Mouse (Mus musculus) cortical plate, adult 2 months (tissue): Measurements from ENCODE around the gene Arl15. TPM values are rescaled to one million over a fixed set of nuclear protein-coding genes. Genes with fewer than 3 reads are reported as not detected.

Source experiments
- H3K27ac ChIP-seq: fragments of 200-500 bp; 2 replicates; pipeline ENCODE4 v1.5.1; 2012; ENCODE audit warnings: low read length, control low read depth, inconsistent platforms; ENCODE audit not compliant: insufficient read depth
- H3K4me1 ChIP-seq: fragments of 200-500 bp; 2 replicates; pipeline ENCODE4 v1.6.1; 2011; ENCODE audit warnings: low read length; ENCODE audit not compliant: control insufficient read depth, insufficient read depth
- H3K4me3 ChIP-seq: fragments of 200-500 bp; 2 replicates; pipeline ENCODE4 v1.5.1; 2011; ENCODE audit warnings: mild to moderate bottlenecking, low read length, control low read depth; ENCODE audit not compliant: insufficient read depth
- CTCF ChIP-seq: fragments of 200-500 bp; IDR thresholded peaks from 2 replicates; pipeline ENCODE4 v1.5.1; 2011; ENCODE audit warnings: mild to moderate bottlenecking, control low read depth, low read length; ENCODE audit not compliant: insufficient read depth; ENCODE audit errors: extremely low read depth
- POLR2A ChIP-seq: fragments of 200-500 bp; IDR thresholded peaks from 2 replicates; pipeline ENCODE4 v1.6.1; 2011; ENCODE audit warnings: mild to moderate bottlenecking, low read length, control low read depth; ENCODE audit not compliant: insufficient read depth; ENCODE audit errors: extremely low read depth
- polyA plus RNA-seq: library from polyadenylated mRNA; depleted of rRNA; stranded (reverse); fragments of >200 nt; gene quantifications from 2 replicates; pipeline ENCODE4 v1.2.3, GENCODE M21; 2012

Gene Arl15
- polyA plus RNA-seq, 1 experiment = 14.8 TPM

GRCm38 (mm10) chr13:113974866-113975265 lies 180.6 kb downstream of the Arl15 start:
- Histone ChIP-seq H3K4me1 (no peaks in the 10 kb centered on the region), H3K4me3 (no peak overlapping the region), H3K27ac (no peak overlapping the region)
- TF ChIP-seq POLR2A = no peak
- no peak for TF ChIP-seq CTCF

DNA sequence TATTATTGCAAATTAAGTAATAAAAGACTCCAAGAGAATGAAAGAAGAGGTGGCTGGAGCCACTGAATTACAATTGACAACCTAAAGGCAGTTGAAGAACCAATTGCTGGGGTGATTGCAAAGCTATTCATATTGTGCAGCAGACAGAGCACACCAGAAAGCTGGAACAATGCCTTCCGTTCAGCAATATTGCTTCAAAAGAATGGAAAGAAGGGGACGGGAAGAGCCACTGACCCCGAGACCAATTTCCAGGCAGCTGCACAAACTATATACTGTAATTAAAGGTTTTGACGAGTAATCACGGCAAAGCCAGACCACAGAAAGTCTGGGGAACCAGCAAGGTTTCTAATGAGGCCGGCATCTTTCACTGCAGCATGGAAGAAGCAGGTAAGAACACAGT lies 181.4 kb downstream of the Arl15 start:
- Histone ChIP-seq H3K4me3 (no peak overlapping the region), H3K4me1 (no peaks in the 10 kb centered on the region), H3K27ac (no peak overlapping the region)
- TF ChIP-seq POLR2A = no peak
- no peak for TF ChIP-seq CTCF

DNA sequence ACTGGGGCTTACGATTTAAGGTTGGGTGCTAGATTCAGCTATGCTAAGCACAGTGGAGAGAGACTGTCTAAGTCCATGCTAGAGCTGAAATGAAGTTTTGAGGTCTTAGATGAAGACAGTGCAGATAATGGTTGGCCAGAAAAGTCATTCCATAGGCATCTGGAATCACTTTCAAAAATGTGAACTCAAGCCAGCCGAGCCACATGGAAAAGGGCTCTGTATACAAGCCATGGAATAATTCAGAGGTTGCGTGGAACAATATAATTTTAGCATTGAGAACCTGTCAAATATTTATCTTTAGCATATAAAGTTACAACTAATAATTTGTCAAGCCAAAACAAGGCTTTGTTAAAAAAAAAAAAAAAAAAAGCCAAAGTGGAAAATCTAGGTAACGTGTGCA lies 182.6 kb downstream of the Arl15 start:
- Histone ChIP-seq H3K27ac (no peak overlapping the region), H3K4me3 (no peak overlapping the region), H3K4me1 (no peaks in the 10 kb centered on the region)
- TF ChIP-seq POLR2A (no peak), CTCF (no peak)

- TF ChIP-seq POLR2A = no peak
- TF ChIP-seq CTCF = no peak
- Histone ChIP-seq H3K4me1 (no peaks in the 10 kb centered on the region), H3K27ac (no peak overlapping the region), H3K4me3 (no peak overlapping the region)
Observed at GRCm38 (mm10) chr13:113980739-113981460, 186.6 kb downstream of the Arl15 start.

- H3K4me1 ChIP-seq = no peaks in the 10 kb centered on the region
- no peak overlapping the region for H3K27ac ChIP-seq
- TF ChIP-seq CTCF = no peak
- TF ChIP-seq POLR2A = no peak
- no peak overlapping the region for H3K4me3 ChIP-seq
Observed at GRCm38 (mm10) chr13:113981461-113982000, 187.2 kb downstream of the Arl15 start.

DNA sequence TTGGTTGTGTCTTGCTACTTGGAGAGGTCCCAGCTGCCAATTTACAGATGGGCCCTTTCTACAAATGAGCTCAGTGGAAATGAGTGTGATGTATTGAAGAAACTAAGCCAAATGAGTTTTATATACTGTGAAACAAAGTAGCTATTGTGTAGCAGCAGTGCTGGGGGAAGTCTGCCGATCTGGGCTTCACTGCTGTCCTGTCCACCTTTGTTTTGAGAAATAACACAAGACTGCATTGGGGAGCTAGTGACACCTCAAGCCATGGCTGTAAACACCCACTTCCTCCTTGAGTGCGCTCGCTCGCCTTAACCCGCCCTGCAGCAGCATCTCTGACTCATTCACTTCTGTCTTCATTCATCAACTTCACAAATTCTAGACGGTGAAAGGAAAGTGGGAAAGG lies 189.3 kb downstream of the Arl15 start:
- H3K27ac ChIP-seq = no peak overlapping the region

DNA sequence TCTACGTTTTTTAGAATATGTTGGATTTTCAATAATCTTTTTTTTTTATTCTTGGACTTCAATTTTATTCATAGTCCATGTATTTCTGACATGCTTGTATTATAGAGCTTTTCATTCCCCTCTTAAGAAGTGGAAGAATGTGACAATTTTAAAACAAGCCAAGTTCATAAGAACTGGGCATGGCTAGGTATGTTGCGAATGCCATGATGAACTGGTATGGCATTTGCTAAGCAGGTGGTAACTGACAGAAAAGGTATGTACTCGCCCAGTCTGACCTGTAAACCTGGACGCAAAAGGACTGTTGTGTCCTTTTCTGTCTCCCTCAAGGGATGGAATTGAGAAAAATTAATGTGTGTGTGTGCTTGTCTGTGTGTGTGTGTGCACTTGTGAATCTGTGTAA lies 190.2 kb downstream of the Arl15 start:
- no peak for TF ChIP-seq CTCF
- TF ChIP-seq POLR2A = no peak
- no peak overlapping the region for H3K4me3 ChIP-seq
- H3K4me1 ChIP-seq = peaks cover 2% of the 10 kb centered on the region

More for the DNA sequence above, 189.3 kb downstream of the Arl15 start:
- TF ChIP-seq CTCF = no peak
- no peak for TF ChIP-seq POLR2A
- H3K4me1 ChIP-seq = peaks cover 2% of the 10 kb centered on the region
- no peak overlapping the region for H3K4me3 ChIP-seq

GRCm38 (mm10) chr13:113986864-113987562 lies 192.7 kb downstream of the Arl15 start:
- peaks cover 2% of the 10 kb centered on the region for H3K4me1 ChIP-seq
- no peak for TF ChIP-seq POLR2A
- no peak for TF ChIP-seq CTCF
- no peak overlapping the region for H3K4me3 ChIP-seq
- H3K27ac ChIP-seq = no peak overlapping the region

More for the DNA sequence above, 190.2 kb downstream of the Arl15 start:
- H3K27ac ChIP-seq = no peak overlapping the region

GRCm38 (mm10) chr13:113990247-113990646 lies 195.9 kb downstream of the Arl15 start:
- no peak overlapping the region for H3K27ac ChIP-seq
- TF ChIP-seq CTCF = no peak
- no peak overlapping the region for H3K4me3 ChIP-seq
- H3K4me1 ChIP-seq = peaks cover 2% of the 10 kb centered on the region

GRCm38 (mm10) chr13:113990701-113991100 lies 196.4 kb downstream of the Arl15 start:
- no peak overlapping the region for H3K4me3 ChIP-seq
- H3K4me1 ChIP-seq = peaks cover 2% of the 10 kb centered on the region

More at GRCm38 (mm10) chr13:113990701-113991100, 196.4 kb downstream of the Arl15 start:
- no peak overlapping the region for H3K27ac ChIP-seq
- TF ChIP-seq CTCF (no peak), POLR2A (no peak)
